Mouse (Mus musculus) macrophage (primary cell): ENCODE measurements around the gene Pcolce. TPM values are rescaled to one million over a fixed set of nuclear protein-coding genes. Genes with fewer than 3 reads are reported as not detected.
A peak's percentile ranks its signal among the peaks of the same experiment; 100 is the strongest.

ENCODE experiments used
- H3K27ac ChIP-seq: fragments of 350-480 bp; formaldehyde crosslinking; 2 replicates; pipeline ENCODE4 v1.9.0; 2021
- H3K36me3 ChIP-seq: fragments of 350-480 bp; formaldehyde crosslinking; 2 replicates; pipeline ENCODE4 v1.9.0; 2021; ENCODE audit errors: inconsistent target
- H3K4me3 ChIP-seq: fragments of 350-480 bp; formaldehyde crosslinking; 2 replicates; pipeline ENCODE4 v1.9.0; 2021; ENCODE audit errors: inconsistent target
- H3K79me2 ChIP-seq: fragments of 350-480 bp; formaldehyde crosslinking; 2 replicates; pipeline ENCODE4 v1.9.0; 2021; ENCODE audit errors: inconsistent target
- WGBS: methylation state at CpG from one replicate; pipeline ENCODE4 v1.1.7; 2026; ENCODE audit warnings: inconsistent platforms; ENCODE audit not compliant: missing documents; 5-methylcytosine and 5-hydroxymethylcytosine counted together
- polyA plus RNA-seq: library from polyadenylated mRNA; stranded (reverse); fragments of 250-400 nt; gene quantifications from 3 replicates; pipeline ENCODE4 v1.2.4, GENCODE M21; 2018; ENCODE audit warnings: inconsistent platforms

Pcolce gene
- polyA plus RNA-seq, 1 experiment from 2014 or later = 0.44 TPM

- Histone ChIP-seq H3K27ac (no peak overlapping the region), H3K36me3 (no peaks in the 10 kb centered on the region), H3K4me3 (no peak overlapping the region), H3K79me2 (no peaks in the 10 kb centered on the region)
- WGBS = 73% methylated on average over 3 of the region's 6 CpGs
Observed at GRCm38 (mm10) chr5:137611245-137611602, 2.4 kb downstream of the Pcolce start.

DNA sequence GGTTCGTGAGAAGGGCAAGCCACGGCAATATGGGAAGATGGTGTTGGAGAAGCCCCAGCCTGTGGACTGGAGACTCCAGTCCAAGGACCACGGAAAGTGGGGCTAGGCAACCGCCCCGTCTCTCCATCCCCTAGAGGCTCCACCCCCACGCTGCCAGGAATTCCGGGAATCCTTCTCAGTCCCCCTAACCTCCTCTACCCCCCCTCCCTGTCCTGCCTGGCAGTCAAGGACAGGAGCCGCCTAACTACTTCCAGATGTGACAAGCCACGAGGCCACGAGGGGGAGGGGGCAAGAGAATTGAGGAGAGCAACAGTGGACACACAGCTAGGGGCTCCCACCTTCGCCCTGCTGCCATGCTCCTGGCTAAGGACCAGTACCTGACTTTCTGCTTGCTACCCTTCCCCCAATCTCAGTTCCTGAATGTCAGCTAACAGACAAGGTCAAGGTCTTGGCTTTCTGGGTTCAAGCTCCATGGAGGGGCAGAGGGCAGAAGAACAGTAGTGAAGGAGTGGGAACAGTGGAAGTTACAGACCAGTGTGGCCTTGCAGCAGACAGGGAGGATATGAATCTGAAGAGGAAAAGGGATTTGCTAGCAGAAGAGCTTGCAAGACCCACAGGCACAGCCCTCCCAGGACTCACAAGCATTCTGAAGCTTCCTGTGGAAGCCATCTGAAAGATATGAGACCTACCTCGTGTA is 2.9 kb downstream of the Pcolce start:
- 75% methylated on average over 12 of the region's 12 CpGs for WGBS
- Histone ChIP-seq H3K27ac (no peak overlapping the region), H3K4me3 (no peak overlapping the region), H3K79me2 (no peaks in the 10 kb centered on the region; the same call in 1 of the 2 replicates), H3K36me3 (no peaks in the 10 kb centered on the region)

GRCm38 (mm10) chr5:137610056-137610455 is 3.5 kb downstream of the Pcolce start:
- WGBS = 87% methylated on average over 3 of the region's 4 CpGs
- Histone ChIP-seq H3K79me2 (no peaks in the 10 kb centered on the region; the same call in 1 of the 2 replicates), H3K27ac (no peak overlapping the region), H3K36me3 (no peaks in the 10 kb centered on the region), H3K4me3 (no peak overlapping the region)

GRCm38 (mm10) chr5:137609292-137609691 is 4.3 kb downstream of the Pcolce start:
- Histone ChIP-seq H3K79me2 (no peaks in the 10 kb centered on the region; the same call in 1 of the 2 replicates), H3K36me3 (no peaks in the 10 kb centered on the region), H3K4me3 (no peak overlapping the region), H3K27ac (no peak overlapping the region)
- WGBS = 84% methylated on average over 3 of the region's 3 CpGs

DNA sequence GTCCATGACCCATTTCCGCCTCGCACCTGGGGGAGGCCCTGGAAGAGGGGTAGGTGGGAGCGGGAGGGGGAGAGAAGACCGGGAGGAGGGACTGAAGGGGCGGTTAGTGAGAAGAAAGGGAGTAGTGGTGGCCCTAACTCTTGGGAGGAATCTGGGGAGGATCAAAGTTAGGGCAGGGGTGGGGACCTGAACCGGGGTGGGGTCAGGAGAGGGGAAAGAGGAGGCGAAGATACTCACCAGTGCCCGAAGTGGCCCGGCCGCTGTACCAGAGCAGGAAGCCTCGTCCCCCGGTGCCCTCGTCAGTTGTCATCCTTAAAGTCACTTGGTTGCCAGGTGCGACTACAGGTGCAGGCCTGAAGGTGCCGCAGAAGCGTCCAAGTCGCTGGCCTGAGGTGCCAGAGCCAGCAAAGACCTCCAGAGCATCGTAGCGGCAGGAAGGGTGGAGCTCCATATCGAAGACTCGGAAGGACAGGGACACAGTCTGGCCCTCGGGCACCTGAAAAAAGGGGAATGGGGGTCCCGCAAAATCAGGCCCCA is 4.9 kb downstream of the Pcolce start:
- peaks cover 2% of the 10 kb centered on the region; the same call in 1 of the 2 replicates for H3K79me2 ChIP-seq
- no peaks in the 10 kb centered on the region for H3K36me3 ChIP-seq
- H3K27ac ChIP-seq = no peak overlapping the region
- WGBS = 86% methylated on average over 16 of the region's 23 CpGs
- no peak overlapping the region for H3K4me3 ChIP-seq

- no peaks in the 10 kb centered on the region for H3K36me3 ChIP-seq
- peaks cover 9% of the 10 kb centered on the region; the same call in 1 of the 2 replicates for H3K79me2 ChIP-seq
- H3K4me3 ChIP-seq = no peak overlapping the region
- 83% methylated on average over 24 of the region's 26 CpGs for WGBS
- no peak overlapping the region for H3K27ac ChIP-seq
Observed at GRCm38 (mm10) chr5:137607860-137608653, 5.5 kb downstream of the Pcolce start.

- peaks cover 33% of the 10 kb centered on the region for H3K79me2 ChIP-seq
- WGBS = 0% methylated on average over 22 of the region's 22 CpGs
- peak overlapping the region; percentile 67 for H3K4me3 ChIP-seq
- H3K27ac ChIP-seq = peak overlapping the region; percentile 98
- H3K36me3 ChIP-seq = no peaks in the 10 kb centered on the region
Observed at GRCm38 (mm10) chr5:137601365-137601729, 12.2 kb downstream of the Pcolce start.

- peak within 1 kb of the TSS; percentile 98 for H3K27ac ChIP-seq
- peak within 1 kb of the TSS; percentile 67 for H3K4me3 ChIP-seq
- no peaks in the 10 kb centered on the region for H3K36me3 ChIP-seq
- WGBS = under 1% methylated on average over 41 of the region's 41 CpGs
- H3K79me2 ChIP-seq = peaks cover 33% of the 10 kb centered on the region
Observed at GRCm38 (mm10) chr5:137600619-137601364, 12.8 kb downstream of the Pcolce start, which contains the start of gene Mospd3. TSS of gene Mospd3 (minus strand) at chr5:137601058.

GRCm38 (mm10) chr5:137600281-137600618 is 13.3 kb downstream of the Pcolce start:
- peak overlapping the region; percentile 67 for H3K4me3 ChIP-seq
- H3K36me3 ChIP-seq = no peaks in the 10 kb centered on the region
- WGBS = 2% methylated on average over 19 of the region's 19 CpGs
- peak overlapping the region; percentile 98 for H3K27ac ChIP-seq
- H3K79me2 ChIP-seq = peaks cover 33% of the 10 kb centered on the region

DNA sequence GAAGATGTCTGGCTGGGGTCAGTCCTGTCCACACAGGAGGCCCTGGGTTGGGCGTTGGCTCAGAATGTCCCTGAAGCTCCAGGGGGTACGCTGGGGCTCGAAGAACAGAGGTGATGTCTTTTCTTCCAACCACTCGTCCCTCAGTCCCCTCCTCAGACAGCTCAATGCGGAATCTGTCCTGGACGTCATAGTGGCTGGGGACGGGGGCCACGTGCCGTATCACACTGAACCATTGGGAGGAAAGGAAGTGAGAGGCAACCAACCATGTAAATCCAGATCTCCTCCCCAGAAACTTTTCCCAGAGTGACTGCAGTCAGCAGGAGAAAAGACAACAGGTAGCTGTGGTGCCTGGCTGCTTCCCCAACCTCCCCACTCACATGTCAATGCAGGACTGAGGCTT is 14.0 kb downstream of the Pcolce start:
- peak overlapping the region; percentile 98 for H3K27ac ChIP-seq
- 32% methylated on average over 9 of the region's 9 CpGs for WGBS
- peaks cover 33% of the 10 kb centered on the region for H3K79me2 ChIP-seq
- no peaks in the 10 kb centered on the region for H3K36me3 ChIP-seq
- peak overlapping the region; percentile 67 for H3K4me3 ChIP-seq

GRCm38 (mm10) chr5:137598100-137598826 is 15.3 kb downstream of the Pcolce start:
- 27% methylated on average over 2 of the region's 2 CpGs for WGBS
- peaks cover 27% of the 10 kb centered on the region for H3K79me2 ChIP-seq
- H3K4me3 ChIP-seq = no peak overlapping the region
- H3K27ac ChIP-seq = no peak overlapping the region
- no peaks in the 10 kb centered on the region for H3K36me3 ChIP-seq

- Histone ChIP-seq H3K79me2 (peaks cover 20% of the 10 kb centered on the region), H3K4me3 (no peak overlapping the region), H3K27ac (no peak overlapping the region), H3K36me3 (no peaks in the 10 kb centered on the region)
- 62% methylated on average over 6 of the region's 6 CpGs for WGBS
Observed at GRCm38 (mm10) chr5:137597625-137598024, 16.0 kb downstream of the Pcolce start.

DNA sequence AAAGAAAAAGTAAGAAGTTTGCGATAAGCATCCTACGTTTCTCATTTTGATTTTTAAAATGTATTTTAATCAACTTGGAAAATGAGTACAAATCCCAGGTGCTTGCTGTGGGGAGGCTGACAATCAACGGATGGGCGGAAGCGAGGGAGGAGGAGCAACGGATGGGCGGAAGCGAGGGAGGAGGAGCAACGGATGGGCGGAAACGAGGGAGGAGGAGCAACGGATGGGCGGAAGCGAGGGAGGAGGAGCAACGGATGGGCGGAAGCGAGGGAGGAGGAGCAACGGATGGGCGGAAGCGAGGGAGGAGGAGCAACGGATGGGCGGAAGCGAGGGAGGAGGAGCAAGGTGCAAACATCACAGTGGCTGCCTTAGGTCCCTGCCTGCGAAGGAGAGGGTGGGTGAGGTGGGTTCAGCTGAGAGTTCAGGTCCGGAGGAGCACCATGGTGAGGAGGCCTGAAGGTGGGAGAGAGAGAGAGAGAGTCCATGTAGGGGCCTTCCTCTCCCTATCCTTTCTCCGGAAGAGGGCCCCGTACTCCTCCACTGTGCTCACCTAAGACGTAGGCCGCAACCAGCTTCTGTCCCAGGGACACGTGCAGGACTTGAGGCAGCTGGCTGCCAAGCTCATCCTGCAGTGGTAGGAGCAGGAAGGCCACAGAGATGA is 16.9 kb downstream of the Pcolce start:
- 28% methylated on average over 28 of the region's 30 CpGs for WGBS
- peak overlapping the region; percentile 40 for H3K27ac ChIP-seq
- peak overlapping the region; percentile 32 for H3K4me3 ChIP-seq
- H3K36me3 ChIP-seq = no peaks in the 10 kb centered on the region
- H3K79me2 ChIP-seq = peaks cover 13% of the 10 kb centered on the region; the same call in 1 of the 2 replicates
